Mouse (Mus musculus) spleen, embryonic (tissue): ENCODE measurements at regions not wholly inside any gene's neighbourhood (a gene's known extent, or its start where the extent isn't known, plus 50 kb on each side); places are given as distances from the start of the nearest gene placed in this dataset.

ENCODE experiments used
- CTCF ChIA-PET: fragments of 350-600 bp; sonication (Branson Sonifier 250); formaldehyde crosslinking; loops from one replicate; lab custom pipeline; 2022; lab: Charles Lee

DNA sequence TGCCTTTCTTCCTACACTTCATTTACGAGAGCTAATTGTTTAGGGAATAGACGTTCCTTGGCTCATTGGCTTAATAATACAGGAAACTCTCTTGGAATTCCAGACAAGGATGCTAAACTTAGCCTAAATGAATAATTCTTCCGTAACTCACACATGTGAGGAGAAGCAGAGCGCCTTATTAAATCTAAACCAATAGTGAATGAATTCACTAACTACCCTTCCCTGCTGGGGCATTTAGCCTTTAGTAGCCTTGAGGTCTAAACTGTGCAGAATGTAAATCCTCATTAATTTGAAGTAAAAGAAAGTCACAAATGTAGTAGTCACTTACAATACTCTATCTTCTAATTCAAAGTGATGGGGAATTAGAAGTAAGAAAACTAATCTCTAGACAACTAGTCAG lies 301.4 kb downstream of the Kctd8 start:
- CTCF ChIA-PET = interaction anchor here (0.7 kb wide), 1 partner anchor 309 kb away, joined by 5 read pairs; no protein-coding TSS in a partner anchor

DNA sequence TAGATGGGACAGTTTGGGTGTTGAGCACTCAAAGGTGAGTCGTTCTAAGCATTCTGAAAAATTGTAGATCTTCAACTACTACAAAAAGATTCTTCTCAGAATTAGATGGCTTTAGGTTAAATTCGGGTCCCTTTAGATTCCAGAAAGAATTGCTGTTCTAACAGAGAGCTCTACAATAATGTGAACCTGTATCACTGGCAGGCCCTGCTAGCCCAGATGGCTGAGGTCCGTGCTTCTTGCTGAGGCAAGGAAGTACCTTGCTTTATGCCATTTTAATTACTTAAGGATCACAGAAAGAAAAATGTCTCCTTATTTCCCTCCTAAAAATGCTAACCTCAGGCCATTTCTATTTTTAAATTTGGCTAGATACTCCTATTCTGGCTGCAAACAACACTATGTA lies 322.1 kb downstream of the Kctd8 start:
- CTCF ChIA-PET = no interaction called here

DNA sequence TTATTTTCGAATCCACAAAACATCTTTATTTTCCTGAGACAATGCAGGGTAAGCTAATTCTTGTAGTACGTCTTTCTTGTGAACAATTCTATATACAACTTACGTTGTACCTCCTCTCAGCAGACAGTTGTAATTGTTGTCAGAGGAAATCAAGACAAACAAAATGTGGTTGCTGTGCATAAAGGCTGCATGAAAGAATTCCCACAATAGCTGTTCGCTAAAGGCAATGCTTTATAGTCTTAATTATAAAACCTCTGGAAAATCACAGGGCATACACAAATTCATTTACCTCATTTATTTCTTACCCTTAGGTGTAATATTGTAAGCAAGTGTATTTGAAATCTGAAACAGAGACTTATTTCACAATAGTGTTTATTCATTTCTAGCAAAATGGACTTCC lies 355.3 kb downstream of the Kctd8 start:
- CTCF ChIA-PET = no interaction called here

DNA sequence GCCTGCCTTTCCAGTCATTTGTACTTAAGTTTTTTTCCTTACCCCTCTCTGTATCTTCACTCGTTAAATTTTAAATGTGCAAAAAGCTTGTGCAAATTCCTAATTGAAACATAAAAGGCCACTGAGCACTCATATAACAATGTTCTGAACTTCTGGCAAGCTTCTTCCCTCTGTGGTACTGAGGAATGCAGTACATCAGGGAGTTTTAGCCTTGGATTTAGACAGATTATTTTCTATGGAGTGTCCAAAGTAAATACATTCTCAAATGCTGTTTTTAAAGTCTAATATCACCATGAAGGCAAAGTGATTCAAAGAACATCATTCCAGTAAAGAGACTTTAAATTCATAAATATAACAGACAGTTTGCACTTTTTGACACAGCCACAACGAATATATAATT lies 386.8 kb downstream of the Kctd8 start:
- CTCF ChIA-PET = no interaction called here
